Mouse (Mus musculus): Measurements from ENCODE around the gene Ggta1. TPM values are rescaled to one million over a fixed set of nuclear protein-coding genes. Genes with fewer than 3 reads are reported as not detected.
A peak's percentile ranks its signal among the peaks of the same experiment; 100 is the strongest.

Ggta1 gene
- total RNA-seq (2017), result 64.2 and 72.5 TPM in 2 replicates

- ATAC-seq (replicated peaks; ENCODE audit: low read depth, poor library complexity, severe bottlenecking), result no peak
Observed at GRCm38 (mm10) chr2:35462791-35463281, at the start of gene Ggta1. Gene Ggta1, minus strand, starts transcription at chr2:35463231.

- no peak for ATAC-seq (replicated peaks; ENCODE audit: low read depth, poor library complexity, severe bottlenecking)
Observed at GRCm38 (mm10) chr2:35512226-35512625, 49.2 kb upstream of the Ggta1 start.

GRCm38 (mm10) chr2:35510920-35511319 is 47.9 kb upstream of the Ggta1 start:
- ATAC-seq (replicated peaks; ENCODE audit: low read depth, poor library complexity, severe bottlenecking), result no peak

DNA sequence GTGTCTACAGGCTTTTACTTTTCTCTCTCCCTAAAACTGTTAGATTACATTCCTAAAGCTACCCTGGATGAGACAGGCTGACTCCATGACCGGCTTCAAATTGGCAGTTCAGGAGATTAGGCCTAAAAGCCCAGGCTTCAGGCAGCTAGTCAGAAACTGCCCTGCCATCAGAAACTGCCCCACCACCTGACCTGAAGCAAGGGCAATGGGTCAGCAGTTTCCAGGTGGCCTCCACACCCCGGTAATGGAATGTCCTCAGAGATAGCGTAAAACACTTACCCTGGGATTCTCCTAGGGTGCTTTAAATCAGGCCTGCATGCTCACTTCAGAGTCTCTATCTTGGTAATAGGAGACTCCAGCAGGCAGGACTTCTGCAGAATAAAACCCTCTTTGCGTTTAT is 46.9 kb upstream of the Ggta1 start:
- ATAC-seq (replicated peaks; ENCODE audit: low read depth, poor library complexity, severe bottlenecking), result no peak

GRCm38 (mm10) chr2:35509343-35509667 is 46.3 kb upstream of the Ggta1 start:
- no peak for ATAC-seq (replicated peaks; ENCODE audit: low read depth, poor library complexity, severe bottlenecking)

- ATAC-seq (replicated peaks; ENCODE audit: low read depth, poor library complexity, severe bottlenecking), result no peak
Observed at GRCm38 (mm10) chr2:35508597-35509342, 45.7 kb upstream of the Ggta1 start.

GRCm38 (mm10) chr2:35507191-35507511 is 44.1 kb upstream of the Ggta1 start:
- ATAC-seq (replicated peaks; ENCODE audit: low read depth, poor library complexity, severe bottlenecking), result peak; percentile 46

GRCm38 (mm10) chr2:35506311-35507190 is 43.5 kb upstream of the Ggta1 start:
- ATAC-seq (replicated peaks; ENCODE audit: low read depth, poor library complexity, severe bottlenecking), result peak; percentile 36

GRCm38 (mm10) chr2:35505519-35506286 is 42.7 kb upstream of the Ggta1 start:
- ATAC-seq (replicated peaks; ENCODE audit: low read depth, poor library complexity, severe bottlenecking), result no peak

DNA sequence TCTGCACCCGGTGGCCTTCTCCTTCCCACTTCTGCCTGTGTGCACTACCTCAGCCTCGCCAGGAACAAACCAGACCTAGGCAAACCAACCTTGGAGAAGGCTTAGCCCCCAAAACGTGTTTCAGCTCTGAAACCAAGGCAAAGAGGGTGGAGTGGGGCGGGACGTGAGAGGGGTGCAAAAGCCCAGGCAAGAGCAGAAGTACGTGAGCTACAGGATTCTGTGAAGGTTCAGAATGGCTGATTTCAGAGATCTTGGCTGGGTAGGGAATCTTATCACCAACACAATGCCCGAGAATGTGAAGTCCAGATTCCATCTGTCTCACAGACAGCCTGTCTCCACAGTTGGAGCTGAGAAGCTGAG is 41.4 kb upstream of the Ggta1 start:
- no peak for ATAC-seq (replicated peaks; ENCODE audit: low read depth, poor library complexity, severe bottlenecking)

DNA sequence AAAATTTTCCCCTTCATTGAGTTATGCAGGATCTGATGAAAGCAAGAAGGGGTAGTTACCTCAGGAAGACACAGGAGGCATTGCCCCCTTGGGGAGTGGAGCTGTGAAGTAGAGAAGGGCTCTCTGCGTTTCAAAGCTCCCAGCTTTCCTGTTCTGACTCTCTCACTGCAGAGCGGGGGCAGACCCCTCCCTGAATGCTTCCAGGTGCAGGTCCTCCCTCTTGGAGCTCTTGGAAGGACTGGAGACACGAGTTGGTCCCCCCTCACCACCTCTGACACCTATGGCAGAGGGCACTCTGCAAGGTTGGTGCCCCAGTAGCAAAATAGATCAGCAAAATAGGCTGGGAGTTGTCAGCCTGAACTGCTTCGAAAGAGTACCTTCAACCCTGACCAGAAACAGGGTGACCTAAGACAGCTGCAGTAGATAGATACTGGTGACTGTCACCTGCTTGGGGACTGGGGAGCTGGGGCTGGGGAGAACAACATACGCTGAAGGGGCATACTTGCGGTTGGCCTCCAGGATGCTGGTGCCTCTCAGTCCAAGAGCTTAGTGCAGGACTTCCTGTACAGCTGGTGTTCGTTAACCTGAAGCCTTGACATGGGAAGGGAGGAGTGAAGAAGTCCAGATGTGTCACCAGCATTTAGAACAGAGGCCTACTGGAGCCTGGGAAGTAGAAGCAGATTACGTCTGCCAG is 40.8 kb upstream of the Ggta1 start:
- peak; percentile 61 for ATAC-seq (replicated peaks; ENCODE audit: low read depth, poor library complexity, severe bottlenecking)

- ATAC-seq (replicated peaks; ENCODE audit: low read depth, poor library complexity, severe bottlenecking), result no peak
Observed at GRCm38 (mm10) chr2:35503021-35503722, 40.1 kb upstream of the Ggta1 start.

GRCm38 (mm10) chr2:35502561-35502960 is 39.5 kb upstream of the Ggta1 start:
- ATAC-seq (replicated peaks; ENCODE audit: low read depth, poor library complexity, severe bottlenecking), result 0 out of 2 replicates have a peak, but pooled peaks have one; percentile 13

- ATAC-seq (replicated peaks; ENCODE audit: low read depth, poor library complexity, severe bottlenecking), result no peak
Observed at GRCm38 (mm10) chr2:35499474-35499873, 36.4 kb upstream of the Ggta1 start.

GRCm38 (mm10) chr2:35498961-35499360 is 35.9 kb upstream of the Ggta1 start:
- no peak for ATAC-seq (replicated peaks; ENCODE audit: low read depth, poor library complexity, severe bottlenecking)

GRCm38 (mm10) chr2:35497662-35498196 is 34.7 kb upstream of the Ggta1 start:
- no peak for ATAC-seq (replicated peaks; ENCODE audit: low read depth, poor library complexity, severe bottlenecking)

DNA sequence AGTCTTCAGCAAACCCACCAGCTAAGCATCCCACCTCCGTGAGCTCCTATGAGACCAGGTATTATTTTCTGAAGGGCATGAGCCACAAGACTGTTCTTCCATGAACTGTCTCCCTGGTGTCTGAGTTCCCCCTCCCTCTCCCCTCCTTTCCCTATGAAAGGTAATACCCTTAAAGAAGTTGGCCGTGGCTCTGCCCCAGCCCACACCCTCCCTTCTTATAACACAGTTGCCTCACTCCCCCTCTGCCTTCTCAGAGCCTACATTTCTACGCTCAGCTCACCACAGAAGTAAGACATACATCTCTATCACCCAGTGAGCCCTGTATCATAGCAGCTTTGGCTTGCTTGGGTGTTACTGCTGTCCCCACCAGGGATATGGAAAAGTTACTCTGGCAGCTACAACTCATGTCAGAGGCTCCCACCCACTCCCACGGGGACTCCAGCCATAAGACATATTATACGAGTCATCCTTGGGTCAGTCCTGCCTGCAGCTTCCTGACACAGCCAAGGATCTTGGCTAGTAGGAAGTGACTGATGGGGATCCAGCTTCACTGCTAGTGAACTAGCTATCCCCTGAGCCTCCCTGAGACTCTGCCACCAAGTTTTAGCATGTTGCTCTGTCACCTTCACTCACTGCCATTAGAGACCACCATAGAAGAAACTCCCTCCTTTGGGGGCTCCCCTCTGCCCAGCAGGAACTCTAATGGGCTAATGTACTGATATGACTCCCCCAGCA is 33.4 kb upstream of the Ggta1 start:
- peak; percentile 31 for ATAC-seq (replicated peaks; ENCODE audit: low read depth, poor library complexity, severe bottlenecking)

- peak; percentile 65 for ATAC-seq (replicated peaks; ENCODE audit: low read depth, poor library complexity, severe bottlenecking)
Observed at GRCm38 (mm10) chr2:35495486-35496278, 32.7 kb upstream of the Ggta1 start.

Data from common myeloid progenitor, adult 5-6 weeks (primary cell).